Mouse (Mus musculus): ENCODE results near the gene Sugct. TPM values are rescaled to one million over a fixed set of nuclear protein-coding genes. Genes with fewer than 3 reads are reported as not detected.
A peak's percentile ranks its signal among the peaks of the same experiment; 100 is the strongest.

Gene Sugct
- polyA plus RNA-seq, 1 experiment from 2014 or later = 5.7 TPM

DNA sequence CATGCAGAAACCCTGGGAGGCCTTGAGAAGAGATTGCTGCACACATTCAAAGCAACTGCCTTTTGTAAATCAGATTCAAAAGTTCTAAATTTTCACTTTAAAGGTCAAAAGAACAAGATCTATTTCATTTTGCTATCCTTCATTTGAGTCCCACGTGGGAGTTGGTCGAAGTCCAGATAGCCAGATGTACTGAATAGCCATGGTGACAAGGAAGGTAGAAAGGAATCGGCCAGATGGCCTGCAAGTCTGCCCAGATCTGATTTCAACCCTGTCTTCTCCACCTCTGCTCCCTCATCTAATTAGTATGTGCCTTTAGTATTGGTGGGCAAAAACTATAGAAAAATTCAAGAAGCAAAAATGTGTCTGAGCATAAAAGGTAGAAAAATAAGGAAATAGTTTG, 478.8 kb downstream of the Sugct start:
- WGBS = 41% methylated on average over 3 of the region's 3 CpGs
- no peak for ATAC-seq (ENCODE audit: borderline replicate concordance, extremely low read depth, low FRiP score, low TSS enrichment)
- H3K27ac ChIP-seq = no peak overlapping the region

DNA sequence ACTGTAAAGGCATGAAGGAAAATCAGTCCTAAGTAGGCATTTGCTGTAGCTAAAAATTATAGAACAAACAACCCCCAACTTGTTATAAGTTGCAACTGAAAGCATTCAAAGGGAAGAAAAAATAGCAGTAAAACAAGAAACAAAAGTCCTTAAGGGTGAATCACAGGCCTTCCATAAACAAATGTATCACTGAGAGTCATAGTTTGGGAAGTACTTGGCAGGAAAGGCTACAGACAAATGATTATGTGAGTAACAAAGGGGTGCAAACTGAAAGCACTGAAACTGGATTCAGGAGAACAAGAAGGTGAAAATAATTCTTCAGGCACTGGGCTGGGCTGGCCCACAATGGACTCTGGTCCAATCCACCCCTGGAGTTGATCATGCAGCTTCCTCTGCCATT, 482.7 kb downstream of the Sugct start:
- H3K9ac ChIP-seq = no peak overlapping the region
- H3K27me3 ChIP-seq = no peaks in the 10 kb centered on the region
- no peak overlapping the region for H3K27ac ChIP-seq
- no peaks in the 10 kb centered on the region for H3K9me3 ChIP-seq
- no peak overlapping the region for H3K4me2 ChIP-seq
- no peak for ATAC-seq (ENCODE audit: borderline replicate concordance, extremely low read depth, low FRiP score, low TSS enrichment)
- no peak overlapping the region for H3K4me3 ChIP-seq
- H3K36me3 ChIP-seq = no peaks in the 10 kb centered on the region
- H3K4me1 ChIP-seq = no peaks in the 10 kb centered on the region

More for the DNA sequence above, 478.8 kb downstream of the Sugct start:
- Histone ChIP-seq H3K9ac (no peak overlapping the region), H3K4me1 (no peaks in the 10 kb centered on the region), H3K9me3 (no peaks in the 10 kb centered on the region), H3K4me2 (no peak overlapping the region), H3K36me3 (no peaks in the 10 kb centered on the region), H3K27me3 (no peaks in the 10 kb centered on the region), H3K4me3 (no peak overlapping the region)

DNA sequence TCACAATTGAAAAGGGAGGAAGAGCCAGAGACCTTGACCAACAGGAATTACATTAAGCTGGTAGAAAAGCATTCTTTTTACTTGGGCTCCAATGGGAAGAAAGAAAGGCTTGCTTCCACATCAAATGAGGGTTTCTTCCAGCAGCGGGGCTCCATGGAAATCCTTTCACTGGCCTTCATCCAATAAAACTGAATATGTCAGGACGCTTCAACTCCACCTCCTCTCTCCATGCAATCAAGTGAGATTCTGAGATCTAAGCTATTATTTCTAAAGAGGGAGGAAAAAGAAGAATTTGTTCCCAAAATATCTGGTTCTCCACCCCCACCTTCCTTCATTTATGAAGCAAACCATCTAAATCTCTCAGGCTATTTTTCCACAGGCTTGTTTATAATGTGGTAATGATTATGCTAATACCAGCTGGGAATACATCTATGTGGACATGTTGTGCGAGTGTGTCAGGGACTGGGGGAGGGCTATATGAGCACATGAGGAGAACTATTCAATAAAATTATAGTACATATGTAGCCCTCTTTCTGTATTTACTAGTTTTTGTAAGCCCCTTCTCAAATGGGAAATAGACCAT, 505.1 kb downstream of the Sugct start:
- WGBS = 39% methylated on average over 3 of the region's 3 CpGs
- H3K9me3 ChIP-seq = no peaks in the 10 kb centered on the region
- no peak overlapping the region for H3K4me2 ChIP-seq
- no peak for ATAC-seq (ENCODE audit: borderline replicate concordance, extremely low read depth, low FRiP score, low TSS enrichment)
- H3K36me3 ChIP-seq = no peaks in the 10 kb centered on the region
- H3K4me3 ChIP-seq = no peak overlapping the region
- no peak overlapping the region for H3K9ac ChIP-seq
- H3K27me3 ChIP-seq = no peaks in the 10 kb centered on the region
- peaks cover 5% of the 10 kb centered on the region for H3K4me1 ChIP-seq
- no peak overlapping the region for H3K27ac ChIP-seq

DNA sequence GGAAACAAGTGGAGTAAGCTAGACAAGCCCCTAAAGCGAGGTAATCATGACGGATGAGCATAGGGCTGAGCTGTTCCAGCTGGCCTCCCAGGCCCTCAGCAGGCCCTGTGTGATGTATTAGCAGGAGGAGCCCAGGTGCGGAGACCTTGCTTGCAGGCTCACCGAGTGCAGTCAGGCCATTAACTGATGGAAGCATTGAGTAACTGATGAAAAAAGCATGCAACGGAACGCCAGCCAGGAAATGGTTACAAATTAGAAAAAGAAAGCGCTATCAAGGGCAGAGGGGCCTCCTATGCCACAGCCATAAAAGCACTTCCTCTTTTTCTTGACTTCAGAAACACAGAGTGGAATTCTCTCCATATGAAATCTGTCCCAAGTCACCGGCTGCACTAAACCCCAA, 510.1 kb downstream of the Sugct start:
- Histone ChIP-seq H3K9ac (no peak overlapping the region), H3K9me3 (no peaks in the 10 kb centered on the region), H3K27ac (no peak overlapping the region), H3K4me2 (no peak overlapping the region), H3K4me3 (no peak overlapping the region), H3K36me3 (no peaks in the 10 kb centered on the region), H3K27me3 (no peaks in the 10 kb centered on the region), H3K4me1 (peaks cover 9% of the 10 kb centered on the region)
- peak; percentile 49; the same call in 1 of the 2 replicates for ATAC-seq (ENCODE audit: borderline replicate concordance, extremely low read depth, low FRiP score, low TSS enrichment)
- WGBS = 15% methylated on average over 8 of the region's 8 CpGs

DNA sequence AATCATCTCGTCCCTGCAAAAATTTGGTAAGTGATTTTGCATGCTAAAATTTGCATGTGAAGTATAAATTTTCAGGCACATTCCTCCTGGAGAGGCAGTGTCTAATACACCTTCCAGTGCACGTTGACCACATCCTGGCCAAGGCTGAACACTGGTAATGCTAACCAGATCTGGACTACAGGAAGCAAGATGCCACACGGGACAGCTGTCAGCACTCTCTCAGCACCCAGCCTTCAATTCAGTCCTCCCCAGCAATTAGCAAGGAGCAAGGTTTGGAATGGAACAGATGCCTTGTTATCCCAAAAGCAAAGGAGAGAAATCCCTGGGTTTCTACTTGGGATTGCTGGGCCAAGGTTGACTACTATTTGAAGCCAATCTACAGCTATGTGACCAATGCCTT, 529.4 kb downstream of the Sugct start:
- no peak for ATAC-seq (ENCODE audit: borderline replicate concordance, extremely low read depth, low FRiP score, low TSS enrichment)
- H3K4me2 ChIP-seq = no peak overlapping the region
- H3K9me3 ChIP-seq = no peaks in the 10 kb centered on the region
- no peaks in the 10 kb centered on the region for H3K4me1 ChIP-seq
- no peak overlapping the region for H3K4me3 ChIP-seq
- no peak overlapping the region for H3K9ac ChIP-seq
- no peaks in the 10 kb centered on the region for H3K36me3 ChIP-seq
- H3K27ac ChIP-seq = no peak overlapping the region
- H3K27me3 ChIP-seq = no peaks in the 10 kb centered on the region
- WGBS = 56% methylated on average over 3 of the region's 3 CpGs

DNA sequence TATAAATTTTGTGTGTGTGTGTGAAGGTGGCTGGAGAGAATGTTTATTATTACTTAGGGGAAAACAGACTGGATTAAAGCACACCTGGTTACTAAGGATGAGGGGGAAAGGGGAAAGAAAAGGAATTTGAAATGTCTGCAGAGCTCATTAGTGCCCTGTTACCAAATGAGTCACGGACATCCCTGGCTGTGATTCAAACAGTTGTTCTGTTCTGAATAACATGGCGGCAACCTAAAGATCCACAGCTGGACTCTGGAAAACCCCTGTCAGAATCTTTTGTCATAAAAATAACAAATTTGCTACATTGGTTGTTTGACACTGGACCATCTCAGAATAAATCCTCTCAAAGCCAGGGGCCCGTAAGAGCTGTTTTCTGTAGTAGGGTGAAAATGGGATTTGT, 530.6 kb downstream of the Sugct start:
- 61% methylated on average over 3 of the region's 3 CpGs for WGBS
- no peak for ATAC-seq (ENCODE audit: borderline replicate concordance, extremely low read depth, low FRiP score, low TSS enrichment)
- no peaks in the 10 kb centered on the region for H3K36me3 ChIP-seq
- no peaks in the 10 kb centered on the region for H3K9me3 ChIP-seq
- no peaks in the 10 kb centered on the region for H3K4me1 ChIP-seq
- H3K9ac ChIP-seq = no peak overlapping the region
- H3K27ac ChIP-seq = no peak overlapping the region
- H3K4me3 ChIP-seq = no peak overlapping the region
- H3K4me2 ChIP-seq = no peak overlapping the region
- no peaks in the 10 kb centered on the region for H3K27me3 ChIP-seq

DNA sequence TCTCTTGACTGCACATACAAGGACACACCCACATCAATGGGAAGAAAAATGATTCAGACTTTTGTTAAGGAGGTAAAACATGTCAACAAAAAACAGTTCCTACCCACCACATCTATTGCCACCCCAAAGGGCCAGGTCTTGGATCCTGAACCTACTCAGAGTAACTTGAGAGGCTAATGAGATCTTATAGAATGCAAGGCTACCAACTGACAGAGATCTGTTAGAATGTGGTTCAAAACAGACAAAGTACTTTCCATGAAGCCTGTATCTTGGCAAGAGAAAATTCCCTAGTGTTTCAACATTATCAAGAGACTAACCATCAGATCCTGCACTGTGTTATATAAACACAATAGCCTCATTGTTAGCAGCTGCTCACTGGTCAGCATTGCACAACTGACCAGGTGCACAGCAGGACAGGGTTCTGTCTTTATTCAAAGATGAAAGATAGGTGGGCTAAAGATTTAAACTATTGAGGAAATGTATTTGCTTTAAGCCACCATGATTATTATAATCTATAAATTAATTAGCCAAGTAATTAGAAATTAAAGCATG, 548.8 kb downstream of the Sugct start:
- Histone ChIP-seq H3K36me3 (no peaks in the 10 kb centered on the region), H3K4me2 (no peak overlapping the region), H3K9me3 (no peaks in the 10 kb centered on the region), H3K4me1 (0 out of 2 replicates have a peak, but pooled peaks cover 3% of the 10 kb centered on the region), H3K4me3 (no peak overlapping the region), H3K27ac (no peak overlapping the region), H3K9ac (no peak overlapping the region), H3K27me3 (no peaks in the 10 kb centered on the region)
- no peak for ATAC-seq (ENCODE audit: borderline replicate concordance, extremely low read depth, low FRiP score, low TSS enrichment)

DNA sequence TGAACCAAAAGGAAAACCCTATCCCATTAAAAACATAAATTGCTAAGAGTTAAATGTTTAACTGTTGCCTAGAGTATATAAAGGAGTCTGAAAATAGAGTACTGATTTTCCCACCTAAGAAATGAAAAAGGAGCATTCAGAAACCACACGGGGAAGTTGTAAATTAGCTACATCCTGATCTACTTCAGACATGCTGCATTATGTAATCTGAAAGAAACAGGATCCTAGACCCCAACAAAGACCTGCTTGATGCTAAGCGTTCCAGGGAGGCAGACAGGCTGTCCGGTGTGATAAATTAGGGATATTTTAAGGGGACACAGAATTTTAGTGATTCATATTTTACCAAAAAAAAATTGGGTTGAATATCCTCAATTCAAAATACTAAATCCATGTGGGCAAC, 579.3 kb downstream of the Sugct start:
- no peaks in the 10 kb centered on the region for H3K36me3 ChIP-seq
- no peak overlapping the region for H3K4me3 ChIP-seq
- no peak overlapping the region for H3K4me2 ChIP-seq
- H3K9me3 ChIP-seq = no peaks in the 10 kb centered on the region
- no peak overlapping the region for H3K9ac ChIP-seq
- H3K27ac ChIP-seq = no peak overlapping the region
- no peaks in the 10 kb centered on the region for H3K4me1 ChIP-seq
- WGBS = 52% methylated on average over 3 of the region's 3 CpGs
- ATAC-seq (ENCODE audit: borderline replicate concordance, extremely low read depth, low FRiP score, low TSS enrichment) = no peak
- H3K27me3 ChIP-seq = no peaks in the 10 kb centered on the region

DNA sequence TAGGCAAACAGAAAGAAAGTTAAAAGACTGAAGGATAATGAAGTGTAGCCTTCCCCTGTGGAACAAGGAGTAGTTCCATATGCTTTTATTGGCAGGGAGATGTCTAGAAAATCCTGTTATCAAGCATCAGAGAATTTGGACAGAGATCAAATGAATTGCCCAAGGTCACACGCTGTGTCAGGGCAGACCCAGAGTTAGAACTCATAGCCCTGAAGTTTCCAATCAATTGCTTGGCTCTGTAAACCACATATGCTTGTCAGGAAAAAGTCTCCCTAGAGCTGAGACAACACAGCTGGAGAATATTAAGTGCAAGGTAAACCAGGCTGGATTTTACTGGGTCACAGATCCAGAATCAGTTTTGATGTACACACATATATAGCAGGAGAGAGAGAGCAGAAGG, 593.0 kb downstream of the Sugct start:
- no peak overlapping the region for H3K27ac ChIP-seq
- H3K27me3 ChIP-seq = no peaks in the 10 kb centered on the region
- ATAC-seq (ENCODE audit: borderline replicate concordance, extremely low read depth, low FRiP score, low TSS enrichment) = peak; percentile 70
- no peak overlapping the region for H3K4me3 ChIP-seq
- no peak overlapping the region for H3K4me2 ChIP-seq
- H3K9me3 ChIP-seq = no peaks in the 10 kb centered on the region
- H3K9ac ChIP-seq = no peak overlapping the region
- WGBS = 46% methylated on average over 1 of the region's 1 CpGs
- no peaks in the 10 kb centered on the region for H3K36me3 ChIP-seq
- no peaks in the 10 kb centered on the region for H3K4me1 ChIP-seq

DNA sequence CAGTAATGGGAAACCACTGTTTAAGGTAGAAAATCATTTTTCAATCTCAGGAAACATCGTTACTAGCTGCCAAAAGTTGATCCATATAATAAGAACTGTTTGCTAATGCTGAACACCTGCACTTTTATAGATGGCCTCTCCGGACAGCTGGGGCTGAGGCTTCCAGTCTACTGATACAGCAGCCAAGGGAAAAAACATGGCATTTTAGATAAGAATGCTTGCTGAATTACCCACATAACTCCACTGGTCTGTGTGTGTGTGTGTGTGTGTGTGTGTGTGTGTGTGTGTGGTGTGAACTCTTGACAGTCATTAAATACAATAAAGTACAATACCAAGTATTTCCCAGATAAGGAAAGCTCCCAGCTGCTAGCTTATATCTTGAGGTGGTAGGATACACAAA, 608.8 kb downstream of the Sugct start:
- no peak overlapping the region for H3K9ac ChIP-seq
- ATAC-seq (ENCODE audit: borderline replicate concordance, extremely low read depth, low FRiP score, low TSS enrichment) = peak; percentile 86
- H3K27ac ChIP-seq = no peak overlapping the region
- no peak overlapping the region for H3K4me3 ChIP-seq
- no peaks in the 10 kb centered on the region for H3K9me3 ChIP-seq
- no peaks in the 10 kb centered on the region for H3K36me3 ChIP-seq
- no peak overlapping the region for H3K4me2 ChIP-seq
- WGBS = 12% methylated on average over 2 of the region's 2 CpGs
- no peaks in the 10 kb centered on the region for H3K27me3 ChIP-seq
- H3K4me1 ChIP-seq = peaks cover 21% of the 10 kb centered on the region

DNA sequence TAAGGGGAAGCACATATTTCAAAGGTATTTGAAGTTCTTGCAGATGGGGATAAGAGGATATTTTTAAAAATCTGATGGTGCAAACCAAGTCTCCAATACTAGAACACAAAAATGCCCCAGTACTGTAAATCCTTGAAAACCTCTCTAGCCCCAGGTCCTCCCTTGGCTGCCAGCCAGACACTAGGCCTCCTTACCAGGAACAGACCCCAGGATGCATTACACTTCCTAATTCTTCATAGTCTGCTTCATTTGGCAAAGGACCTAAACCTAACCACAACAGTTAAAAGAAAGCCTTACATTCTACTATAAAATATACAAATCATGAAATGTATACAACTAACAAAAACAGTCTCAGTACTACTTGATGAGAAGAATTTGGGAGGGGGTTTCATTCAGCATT, 609.2 kb downstream of the Sugct start:
- Histone ChIP-seq H3K9ac (no peak overlapping the region), H3K27me3 (no peaks in the 10 kb centered on the region), H3K27ac (no peak overlapping the region), H3K4me2 (no peak overlapping the region), H3K4me1 (peaks cover 24% of the 10 kb centered on the region), H3K9me3 (no peaks in the 10 kb centered on the region), H3K4me3 (no peak overlapping the region), H3K36me3 (no peaks in the 10 kb centered on the region)
- ATAC-seq (ENCODE audit: borderline replicate concordance, extremely low read depth, low FRiP score, low TSS enrichment) = peak; percentile 71

DNA sequence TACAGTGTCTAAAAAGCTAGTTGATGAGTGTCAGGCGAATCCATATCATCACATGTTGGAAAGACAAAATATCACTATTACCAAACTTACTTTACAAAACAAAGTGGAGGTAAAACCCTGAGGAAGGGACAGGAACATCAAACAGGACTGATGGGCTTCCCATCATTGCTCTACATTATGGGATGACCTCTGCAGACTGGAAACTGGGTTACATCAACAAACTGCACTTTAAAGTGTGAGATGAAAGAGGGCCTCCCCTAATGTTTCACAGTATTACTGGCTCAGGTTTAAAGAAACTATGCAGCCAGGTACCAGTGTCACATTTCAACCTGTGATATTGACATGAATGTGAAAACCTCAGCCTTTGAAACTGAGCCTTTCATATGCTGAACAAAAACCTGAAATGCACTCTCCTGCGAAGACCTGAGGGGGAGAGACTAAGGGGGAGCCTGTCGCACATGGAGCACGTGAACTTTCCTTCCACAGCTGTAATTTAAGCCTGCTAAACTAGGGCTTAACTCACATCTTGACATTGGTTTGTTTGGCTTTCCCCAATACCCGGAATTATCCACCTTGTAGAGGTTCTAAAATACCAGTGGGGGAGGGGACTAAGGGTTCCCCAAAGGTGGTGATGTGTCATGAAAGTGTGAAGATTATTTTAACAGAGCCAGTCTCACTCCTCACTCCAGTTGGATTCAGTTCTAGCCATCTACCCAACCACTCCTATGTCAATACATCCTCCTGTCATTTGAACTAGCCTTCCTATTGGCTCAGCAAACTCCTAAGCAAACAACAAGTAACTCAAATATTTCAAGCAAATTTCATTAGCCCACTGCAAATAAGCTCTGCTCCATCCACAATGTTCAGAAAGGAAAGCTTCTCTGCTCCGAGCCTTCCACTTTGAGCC, 610.2 kb downstream of the Sugct start:
- 38% methylated on average over 6 of the region's 6 CpGs for WGBS
- peaks cover 24% of the 10 kb centered on the region for H3K4me1 ChIP-seq
- no peak overlapping the region for H3K27ac ChIP-seq
- H3K9me3 ChIP-seq = no peaks in the 10 kb centered on the region
- no peaks in the 10 kb centered on the region for H3K36me3 ChIP-seq
- no peak overlapping the region for H3K4me3 ChIP-seq
- H3K4me2 ChIP-seq = no peak overlapping the region
- H3K27me3 ChIP-seq = no peaks in the 10 kb centered on the region
- no peak overlapping the region for H3K9ac ChIP-seq
- ATAC-seq (ENCODE audit: borderline replicate concordance, extremely low read depth, low FRiP score, low TSS enrichment) = no peak

All from lung, embryonic 15.5 days (tissue).